Mouse (Mus musculus): ENCODE data around the gene Pls1. TPM values are rescaled to one million over a fixed set of nuclear protein-coding genes. Genes with fewer than 3 reads are reported as not detected.

Pls1 gene
- 1 to 10 TPM; 4.3 to 4.6 TPM for total RNA-seq (2021)
- long read RNA-seq, experiment 1, partial matches to known transcripts = 0 of 2 reads
- long read RNA-seq, experiment 1, other reads (novel, unspliced or antisense) = 1 of 2 reads
- long read RNA-seq, experiment 2, partial matches to known transcripts = 0 of 2 reads
- long read RNA-seq, experiment 2, other reads (novel, unspliced or antisense) = 1 of 2 reads

GRCm38 (mm10) chr9:95844825-95845460 lies at the start of gene Pls1:
Pls1 (minus strand) TSS chr9:95845311.
- peak; percentile 81 to 91 for DNase-seq (ENCODE audit: low spot score in 2 of 2)
- intact Hi-C loops (cut with DNase I) = no loop called here

- DNase-seq (ENCODE audit: low spot score in 2 of 2) = no peak
- intact Hi-C loops (cut with DNase I) = loop anchor here (10.0 kb wide), 1 partner anchor 132 kb away; no protein-coding TSS in a partner anchor
Measured at GRCm38 (mm10) chr9:95882751-95883150, 37.6 kb upstream of the Pls1 start.

GRCm38 (mm10) chr9:95878246-95878645 lies 33.1 kb upstream of the Pls1 start:
- intact Hi-C loops (cut with DNase I) = no loop called here
- DNase-seq (ENCODE audit: low spot score in 2 of 2) = no peak

GRCm38 (mm10) chr9:95858027-95858570 lies 13.0 kb upstream of the Pls1 start:
- intact Hi-C loops (cut with DNase I) = loop anchor here (10.0 kb wide), 1 partner anchor 143 kb away; no protein-coding TSS in a partner anchor
- no peak for DNase-seq (ENCODE audit: low spot score in 2 of 2)

GRCm38 (mm10) chr9:95857414-95858026 lies 12.4 kb upstream of the Pls1 start, which contains the start of gene Atr:
Atr (plus strand) TSS chr9:95857597.
- intact Hi-C loops (cut with DNase I) = loop anchor here (10.0 kb wide), 1 partner anchor 143 kb away; no protein-coding TSS in a partner anchor
- DNase-seq (ENCODE audit: low spot score in 2 of 2) = peak; percentile 91 to 93

- DNase-seq (ENCODE audit: low spot score in 2 of 2) = no peak
- intact Hi-C loops (cut with DNase I) = loop anchor here (10.0 kb wide), 1 partner anchor 141 kb away; no protein-coding TSS in a partner anchor
Measured at GRCm38 (mm10) chr9:95856004-95856403, 10.9 kb upstream of the Pls1 start.

- DNase-seq (ENCODE audit: low spot score in 2 of 2) = no peak
- intact Hi-C loops (cut with DNase I) = loop anchor here (5.0 to 10.0 kb wide), 3 partner anchors 103 to 323 kb away; partner anchors contain the start of gene Trpc1
Measured at GRCm38 (mm10) chr9:95854891-95855290, 9.8 kb upstream of the Pls1 start.

GRCm38 (mm10) chr9:95852896-95853295 lies 7.8 kb upstream of the Pls1 start:
- intact Hi-C loops (cut with DNase I) = loop anchor here (5.0 to 10.0 kb wide), 3 partner anchors 101 to 321 kb away; partner anchors contain the start of gene Trpc1

GRCm38 (mm10) chr9:95851671-95852070 lies 6.6 kb upstream of the Pls1 start:
- DNase-seq (ENCODE audit: low spot score in 2 of 2) = no peak
- intact Hi-C loops (cut with DNase I) = loop anchor here (5.0 to 10.0 kb wide), 3 partner anchors 99 to 319 kb away; partner anchors contain the start of gene Trpc1

More at GRCm38 (mm10) chr9:95852896-95853295, 7.8 kb upstream of the Pls1 start:
- DNase-seq (ENCODE audit: low spot score in 2 of 2) = peak; percentile 78 to 89

- no peak for DNase-seq (ENCODE audit: low spot score in 2 of 2)
- intact Hi-C loops (cut with DNase I) = no loop called here
Measured at GRCm38 (mm10) chr9:95845711-95846110, 600 bp upstream of the Pls1 start.

GRCm38 (mm10) chr9:95839424-95839823 lies 5.7 kb downstream of the Pls1 start:
- DNase-seq (ENCODE audit: low spot score in 2 of 2) = no peak
- intact Hi-C loops (cut with DNase I) = no loop called here

GRCm38 (mm10) chr9:95835741-95836140 lies 9.4 kb downstream of the Pls1 start:
- no peak for DNase-seq (ENCODE audit: low spot score in 2 of 2)
- intact Hi-C loops (cut with DNase I) = no loop called here

- intact Hi-C loops (cut with DNase I) = no loop called here
- DNase-seq (ENCODE audit: low spot score in 2 of 2) = no peak
Measured at GRCm38 (mm10) chr9:95834799-95835198, 10.3 kb downstream of the Pls1 start.

- intact Hi-C loops (cut with DNase I) = no loop called here
- DNase-seq (ENCODE audit: low spot score in 2 of 2) = no peak
Measured at GRCm38 (mm10) chr9:95832758-95833157, 12.4 kb downstream of the Pls1 start.

- intact Hi-C loops (cut with DNase I) = no loop called here
- peak; percentile 18 to 35 for DNase-seq (ENCODE audit: low spot score in 2 of 2)
Measured at GRCm38 (mm10) chr9:95827565-95827964, 17.5 kb downstream of the Pls1 start.

- peak in 1 of 2 experiments; percentile 56 for DNase-seq (ENCODE audit: low spot score in 2 of 2)
- intact Hi-C loops (cut with DNase I) = no loop called here
Measured at GRCm38 (mm10) chr9:95822531-95822930, 22.6 kb downstream of the Pls1 start.

GRCm38 (mm10) chr9:95815706-95816105 lies 29.4 kb downstream of the Pls1 start:
- intact Hi-C loops (cut with DNase I) = no loop called here
- DNase-seq (ENCODE audit: low spot score in 2 of 2) = no peak

- DNase-seq (ENCODE audit: low spot score in 2 of 2) = no peak
- intact Hi-C loops (cut with DNase I) = no loop called here
Measured at GRCm38 (mm10) chr9:95815015-95815673, 30.0 kb downstream of the Pls1 start.
